Mouse (Mus musculus): Measurements from ENCODE around the gene Nisch.

GRCm38 (mm10) chr14:31165458-31165857 lies 51.3 kb downstream of the Nisch start:
- TF ChIP-seq CTCF (IDR thresholded peaks at IDR 0.05; ENCODE audit: low read depth): no peak
- TF ChIP-seq EP300 (optimal IDR thresholded peaks at IDR 0.05): no peak
